Mouse (Mus musculus) kidney, adult 2 months (tissue): Measurements from ENCODE around the gene Fasn. TPM values are rescaled to one million over a fixed set of nuclear protein-coding genes. Genes with fewer than 3 reads are reported as not detected.
"Not testable (repeated sequence)": the region's sequence is repeated elsewhere in the genome, so short reads cannot be mapped to it uniquely, and the experiment has no call there.

Experiments
- DNase-seq: peaks from one replicate; pipeline ENCODE4 v3.0.0; 2021
- H3K27ac ChIP-seq: fragments of 200-500 bp; 2 replicates; pipeline ENCODE4 v1.5.1; 2012; ENCODE audit warnings: low read depth, low read length, control low read depth, inconsistent platforms; ENCODE audit not compliant: insufficient read depth
- H3K27me3 ChIP-seq: fragments of 200-500 bp; replicated peaks from 2 replicates; pipeline ENCODE4 v1.6.1; 2012; ENCODE audit warnings: mild to moderate bottlenecking, moderate library complexity, low read length, inconsistent platforms; ENCODE audit not compliant: control insufficient read depth, insufficient read depth
- H3K36me3 ChIP-seq: fragments of 200-500 bp; 2 replicates; pipeline ENCODE4 v1.6.1; 2012; ENCODE audit warnings: mild to moderate bottlenecking, moderate library complexity, low read length, inconsistent platforms; ENCODE audit not compliant: control insufficient read depth, insufficient read depth
- H3K4me1 ChIP-seq: fragments of 200-500 bp; 2 replicates; pipeline ENCODE4 v1.6.1; 2011; ENCODE audit warnings: low read length; ENCODE audit not compliant: control insufficient read depth, insufficient read depth
- H3K4me3 ChIP-seq: fragments of 200-500 bp; 2 replicates; pipeline ENCODE4 v1.5.1; 2011; ENCODE audit warnings: mild to moderate bottlenecking, low read depth, low read length, control low read depth; ENCODE audit not compliant: insufficient read depth
- CTCF ChIP-seq: fragments of 200-500 bp; conservative IDR thresholded peaks from 2 replicates; pipeline ENCODE4 v1.5.1; 2011; ENCODE audit warnings: low read depth, mild to moderate bottlenecking, control low read depth, low read length, moderate library complexity, mixed read lengths; ENCODE audit not compliant: insufficient read depth, insufficient read length
- POLR2A ChIP-seq: fragments of 200-500 bp; IDR thresholded peaks from one replicate; pipeline ENCODE4 v1.6.1; 2011; ENCODE audit warnings: low read depth, low read length, control low read depth
- WGBS: fragments of 180-500 bp; shearing (Covaris S2); methylation state at CpG from one replicate; pipeline ENCODE4 v1.1.7; 2018; 5-methylcytosine and 5-hydroxymethylcytosine counted together
- polyA plus RNA-seq: library from polyadenylated mRNA; depleted of rRNA; stranded (reverse); fragments of >200 nt; gene quantifications from 2 replicates; pipeline ENCODE4 v1.2.3, GENCODE M21; 2012

Gene Fasn
- polyA plus RNA-seq, 1 experiment, result 936 TPM

GRCm38 (mm10) chr11:120796614-120796946, 27.8 kb downstream of the Fasn start:
- TF ChIP-seq POLR2A, result no peak
- TF ChIP-seq CTCF, result no peak
- Histone ChIP-seq H3K36me3 (no peaks in the 10 kb centered on the region), H3K27ac (peak overlapping the region; percentile 7; the same call in 1 of the 2 replicates), H3K4me3 (0 out of 2 replicates have a peak overlapping the region, but pooled peaks have one; percentile 26), H3K27me3 (no peaks in the 10 kb centered on the region), H3K4me1 (peaks cover 17% of the 10 kb centered on the region)
- whole genome bisulfite sequencing, result 26% methylated on average over 8 of the region's 8 CpGs
- no peak for DNase-seq

- under 1% methylated on average over 59 of the region's 59 CpGs for WGBS
- Histone ChIP-seq H3K36me3 (no peaks in the 10 kb centered on the region), H3K4me1 (peaks cover 19% of the 10 kb centered on the region), H3K4me3 (peak within 1 kb of the TSS; percentile 80), H3K27me3 (no peaks in the 10 kb centered on the region), H3K27ac (peak within 1 kb of the TSS; percentile 7; the same call in 1 of the 2 replicates)
- peak; percentile 98 for DNase-seq
- TF ChIP-seq POLR2A, result peak; percentile 67
- no peak for TF ChIP-seq CTCF
Measured at GRCm38 (mm10) chr11:120795756-120796613, 28.4 kb downstream of the Fasn start, which contains the start of gene Dus1l. Gene Dus1l (minus strand): TSS chr11:120796403.

GRCm38 (mm10) chr11:120792652-120793051, 31.7 kb downstream of the Fasn start:
- Histone ChIP-seq H3K36me3 (0 out of 2 replicates have a peak, but pooled peaks cover 2% of the 10 kb centered on the region), H3K27ac (no peak overlapping the region), H3K27me3 (no peaks in the 10 kb centered on the region), H3K4me1 (peaks cover 18% of the 10 kb centered on the region), H3K4me3 (no peak overlapping the region)
- 96% methylated on average over 9 of the region's 9 CpGs for WGBS
- TF ChIP-seq POLR2A, result no peak
- no peak for TF ChIP-seq CTCF
- DNase-seq, result no peak

DNA sequence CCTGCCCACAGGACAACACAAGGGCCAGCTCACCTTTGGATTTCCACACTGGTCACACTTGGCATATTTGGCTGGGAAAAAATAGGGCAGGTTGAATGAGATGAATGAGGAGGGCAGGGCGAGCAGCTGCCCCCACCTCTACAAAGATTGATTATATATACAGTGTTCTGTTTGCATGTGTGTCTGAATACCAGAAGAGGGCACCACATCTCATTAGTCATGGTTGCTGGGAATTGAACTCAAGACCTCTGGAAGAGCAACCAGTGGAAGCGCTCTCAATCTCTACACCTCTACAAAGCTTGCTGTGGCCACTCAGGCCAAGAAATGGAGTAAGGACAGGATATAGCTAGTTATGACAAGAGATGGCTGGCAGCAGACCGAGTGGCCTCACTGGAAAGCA, 34.5 kb downstream of the Fasn start:
- Histone ChIP-seq H3K36me3 (0 out of 2 replicates have a peak, but pooled peaks cover 2% of the 10 kb centered on the region), H3K27ac (no peak overlapping the region), H3K4me1 (peaks cover 19% of the 10 kb centered on the region), H3K4me3 (no peak overlapping the region), H3K27me3 (no peaks in the 10 kb centered on the region)
- TF ChIP-seq CTCF (no peak), POLR2A (no peak)
- WGBS, result 87% methylated on average over 3 of the region's 3 CpGs
- DNase-seq, result peak; percentile 31

DNA sequence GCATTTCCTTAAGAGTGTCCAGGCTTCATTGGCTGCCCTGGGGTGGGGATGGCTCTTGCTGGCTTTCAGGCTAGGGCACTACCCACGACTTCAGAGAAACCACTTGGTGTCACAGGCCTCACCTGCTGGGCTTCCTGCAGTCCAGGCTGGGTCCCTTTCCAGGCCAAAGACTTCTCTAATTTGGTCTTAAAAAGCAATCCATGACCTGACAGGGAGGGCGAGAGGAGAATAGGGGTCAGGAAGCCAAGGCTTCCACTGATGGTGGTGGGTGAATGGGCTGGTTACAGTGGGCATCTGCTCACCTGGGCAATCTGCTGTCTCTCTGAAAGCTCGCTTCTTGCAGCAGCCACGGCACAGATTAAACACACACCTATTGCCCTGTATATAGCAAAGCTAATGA, 35.0 kb downstream of the Fasn start:
- DNase-seq, result no peak
- TF ChIP-seq POLR2A (no peak), CTCF (no peak)
- H3K36me3 ChIP-seq, result 0 out of 2 replicates have a peak, but pooled peaks cover 2% of the 10 kb centered on the region
- H3K4me1 ChIP-seq, result peaks cover 20% of the 10 kb centered on the region
- H3K27ac ChIP-seq, result no peak overlapping the region
- H3K4me3 ChIP-seq, result no peak overlapping the region
- WGBS, result 70% methylated on average over 4 of the region's 4 CpGs
- no peaks in the 10 kb centered on the region for H3K27me3 ChIP-seq

- not testable (repeated sequence) for H3K27me3 ChIP-seq, H3K27ac ChIP-seq, H3K36me3 ChIP-seq, H3K4me3 ChIP-seq
- peaks cover 20% of the 10 kb centered on the region for H3K4me1 ChIP-seq
- peak; percentile 68 for DNase-seq
- WGBS, result 43% methylated on average over 9 of the region's 10 CpGs
Measured at GRCm38 (mm10) chr11:120788460-120788859, 35.9 kb downstream of the Fasn start.

- Histone ChIP-seq H3K36me3 (0 out of 2 replicates have a peak, but pooled peaks cover 2% of the 10 kb centered on the region), H3K27ac (no peak overlapping the region), H3K4me1 (peaks cover 15% of the 10 kb centered on the region), H3K27me3 (no peaks in the 10 kb centered on the region), H3K4me3 (peak overlapping the region; percentile 98)
- no peak for DNase-seq
- TF ChIP-seq CTCF, result no peak
- TF ChIP-seq POLR2A, result no peak
- WGBS, result 32% methylated on average over 9 of the region's 9 CpGs
Measured at GRCm38 (mm10) chr11:120785145-120785544, 39.2 kb downstream of the Fasn start.
